Mouse (Mus musculus) T-cell, adult 2 months (primary cell): ENCODE measurements around the gene Tsga10ip.
"Not testable (repeated sequence)": the region's sequence is repeated elsewhere in the genome, so short reads cannot be mapped to it uniquely, and the experiment has no call there.

Experiments used
- DNase-seq: peaks from one replicate; pipeline ENCODE4 v3.0.0; 2022; ENCODE audit warnings: low spot score

The Tsga10ip gene

DNA sequence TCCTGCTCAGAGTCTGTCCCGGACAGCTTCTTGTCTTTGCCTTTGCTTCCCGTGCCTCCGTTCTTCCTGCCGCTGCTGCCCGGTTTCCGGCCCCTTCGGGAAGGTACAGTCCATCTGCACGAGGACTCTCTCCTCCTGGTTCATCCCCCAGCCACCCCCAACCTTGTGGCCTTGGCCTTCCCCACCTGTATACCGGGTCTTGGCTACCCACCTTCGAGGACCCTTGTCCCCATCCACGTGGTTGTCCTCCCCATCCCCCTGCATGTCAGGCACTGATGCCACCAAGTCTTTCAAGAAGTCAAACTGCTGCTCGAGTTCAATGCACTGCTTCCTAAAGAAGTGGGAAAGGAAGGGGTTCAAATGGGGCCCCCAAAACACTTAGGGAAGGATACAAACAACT, 21.2 kb upstream of the Tsga10ip start:
- DNase-seq: no peak

DNA sequence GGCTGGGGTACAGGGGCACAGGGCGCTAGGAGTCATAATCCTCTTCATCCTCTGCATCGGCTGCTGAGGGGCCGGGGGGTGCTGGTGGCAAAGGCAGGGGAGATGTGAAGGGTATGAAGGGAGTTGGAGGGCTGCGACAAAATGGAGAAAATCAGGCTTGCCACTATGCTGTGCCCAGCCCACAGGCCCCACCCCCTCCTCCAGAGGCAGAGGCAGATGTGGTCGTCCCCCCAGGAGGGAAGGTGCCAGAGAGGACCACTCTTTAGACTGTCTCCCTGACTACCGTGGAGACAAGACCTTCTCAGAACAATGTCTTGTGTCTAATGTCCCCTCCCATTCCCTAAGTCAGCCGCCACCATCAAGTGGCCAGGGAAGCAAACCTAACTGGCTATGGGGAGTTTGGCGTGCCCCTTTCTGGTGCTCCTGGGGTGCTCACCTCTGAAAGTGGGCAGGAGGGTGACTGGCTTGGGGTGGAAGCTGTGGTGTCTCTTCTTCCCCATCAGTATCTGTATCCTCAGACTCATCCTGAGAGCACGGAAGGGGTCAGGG, 20.6 kb upstream of the Tsga10ip start:
- no peak for DNase-seq

GRCm38 (mm10) chr19:5422267-5422666, 19.9 kb upstream of the Tsga10ip start:
- DNase-seq: no peak

- no peak for DNase-seq
These were observed 19.5 kb upstream of the Tsga10ip start for GRCm38 (mm10) chr19:5421784-5422183.

DNA sequence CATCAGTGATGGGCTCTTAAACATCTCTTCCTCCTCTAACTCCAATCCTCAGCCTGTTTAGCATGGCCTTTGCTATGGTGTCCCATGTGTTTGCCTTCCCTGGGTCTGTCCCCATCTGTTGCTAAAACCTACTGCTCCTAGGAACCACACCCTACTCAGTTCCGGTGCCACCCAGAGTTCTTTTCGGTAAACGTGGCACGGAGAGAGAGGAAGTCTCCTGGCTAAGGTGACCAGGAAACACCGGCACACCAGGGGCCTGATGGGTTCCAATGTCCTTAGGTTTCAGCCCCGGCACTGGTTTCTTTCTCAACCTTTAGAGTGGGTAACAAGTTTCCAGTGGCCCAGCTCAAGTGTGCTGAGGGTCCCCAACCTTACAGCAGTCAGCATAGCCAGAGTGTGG, 18.3 kb upstream of the Tsga10ip start:
- DNase-seq: no peak

DNA sequence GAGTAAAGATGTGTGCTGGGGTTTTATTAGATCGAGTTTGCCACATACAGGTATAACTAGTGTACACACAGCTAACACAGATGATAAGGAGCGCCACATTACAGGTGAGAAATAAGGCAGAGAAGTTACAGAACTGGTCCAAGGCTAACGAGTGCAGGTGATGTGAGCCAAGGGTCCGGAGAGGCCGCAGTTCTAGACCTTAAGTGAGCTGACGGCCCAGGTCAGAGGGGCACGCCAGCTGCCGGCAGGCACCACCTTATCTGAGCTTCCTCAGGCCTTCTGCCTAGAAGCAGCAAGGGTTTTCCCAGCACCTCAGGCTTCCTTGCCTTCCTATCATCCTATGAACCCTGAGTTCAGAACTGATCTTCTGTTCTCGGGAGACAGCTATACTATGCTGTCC, 17.3 kb upstream of the Tsga10ip start:
- DNase-seq: no peak

DNA sequence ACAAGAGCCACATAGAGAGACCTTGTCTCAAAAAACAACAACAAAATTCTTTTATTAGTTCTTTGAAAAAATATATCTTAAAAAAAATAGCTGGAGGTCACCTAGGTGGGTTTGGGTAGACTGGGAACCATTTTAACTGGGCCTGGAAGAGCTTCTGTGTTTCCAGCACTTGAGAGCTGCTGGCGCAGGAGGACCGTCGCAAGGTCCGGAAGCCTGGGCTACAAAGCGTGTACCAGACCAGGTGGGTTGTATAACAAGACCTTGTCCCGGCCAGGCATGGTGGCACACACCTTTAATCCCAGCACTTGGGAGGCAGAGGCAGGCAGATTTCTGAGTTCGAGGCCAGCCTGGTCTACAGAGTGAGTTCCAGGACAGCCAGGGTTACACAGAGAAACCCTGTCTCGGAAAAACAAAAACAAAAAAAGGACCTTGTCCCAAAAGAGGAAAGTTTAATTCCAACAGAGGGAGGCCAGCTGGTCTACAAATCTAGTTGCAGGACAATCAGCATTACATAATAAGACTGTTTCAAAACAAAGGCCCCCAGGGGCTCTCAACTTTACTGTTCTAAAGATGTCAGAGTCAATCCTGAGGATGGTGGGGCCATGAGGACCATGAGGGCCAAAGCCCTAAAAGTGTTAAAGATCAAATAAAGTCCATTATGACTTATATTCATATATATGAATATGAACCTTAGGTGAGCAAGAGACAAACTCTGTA, 16.6 kb upstream of the Tsga10ip start:
- no peak for DNase-seq

GRCm38 (mm10) chr19:5414534-5414957, 12.2 kb upstream of the Tsga10ip start:
- DNase-seq: no peak

GRCm38 (mm10) chr19:5413840-5414239, 11.5 kb upstream of the Tsga10ip start:
- DNase-seq: no peak

DNA sequence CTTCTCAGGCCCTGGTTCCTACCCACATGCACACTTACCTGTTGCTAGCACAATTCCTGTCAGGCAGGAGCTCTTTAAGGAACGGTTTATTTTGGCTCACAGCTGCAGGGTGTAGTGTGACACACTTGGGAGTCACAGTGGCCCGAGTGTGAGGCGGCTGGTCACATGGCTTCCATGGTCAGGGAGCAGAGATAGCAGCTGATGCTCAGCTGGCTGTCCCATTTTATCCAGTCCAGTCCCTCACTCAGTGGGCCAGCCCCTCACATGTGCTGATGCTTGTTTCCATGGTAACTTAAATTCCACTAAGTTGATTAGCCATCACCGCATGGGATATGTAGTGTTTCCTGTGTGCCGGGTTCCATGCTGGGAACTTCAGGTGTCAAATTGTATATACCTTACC, 9.6 kb upstream of the Tsga10ip start:
- no peak for DNase-seq

- DNase-seq: no peak
These were observed 8.3 kb upstream of the Tsga10ip start for GRCm38 (mm10) chr19:5410641-5411040.

DNA sequence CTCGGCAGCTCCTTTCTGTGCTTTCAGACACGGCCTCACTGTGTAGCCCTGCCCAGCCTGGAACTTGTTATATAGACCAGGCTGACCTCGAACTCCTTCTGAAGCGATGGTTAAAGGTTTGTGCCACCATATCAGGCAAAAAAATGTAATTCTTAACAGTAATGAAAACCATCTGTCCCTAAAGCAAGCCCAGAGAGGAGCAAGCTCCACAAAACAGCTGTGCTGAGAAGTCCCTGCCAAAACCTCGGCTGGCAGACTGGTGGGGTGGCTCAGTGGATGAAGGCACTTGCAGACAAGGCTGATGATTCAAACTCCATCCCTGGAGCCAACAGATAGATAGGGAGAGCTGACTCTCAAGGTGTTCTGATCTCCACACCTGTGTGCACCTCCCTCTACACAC, 6.7 kb upstream of the Tsga10ip start:
- no peak for DNase-seq

GRCm38 (mm10) chr19:5408057-5409001, 6.0 kb upstream of the Tsga10ip start:
- DNase-seq: no peak

DNA sequence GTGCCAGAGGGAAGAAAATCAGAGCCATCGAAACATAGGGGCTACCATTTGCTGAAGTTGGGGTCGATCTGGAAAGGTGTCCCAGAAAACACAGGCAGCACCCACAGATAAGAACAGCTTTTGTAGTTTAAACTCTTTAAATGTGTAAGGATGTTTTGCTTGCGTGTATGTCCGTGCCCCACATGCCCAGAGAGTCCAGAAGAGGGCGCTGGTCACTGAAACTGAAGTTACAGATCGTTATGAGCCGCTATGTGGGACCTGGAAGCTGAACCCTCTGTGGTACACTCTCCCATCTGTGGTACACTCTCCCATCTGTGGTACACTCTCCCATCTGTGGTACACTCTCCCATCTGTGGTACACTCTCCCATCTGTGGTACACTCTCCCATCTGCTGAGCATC, 4.8 kb upstream of the Tsga10ip start:
- DNase-seq: peak; percentile 73

DNA sequence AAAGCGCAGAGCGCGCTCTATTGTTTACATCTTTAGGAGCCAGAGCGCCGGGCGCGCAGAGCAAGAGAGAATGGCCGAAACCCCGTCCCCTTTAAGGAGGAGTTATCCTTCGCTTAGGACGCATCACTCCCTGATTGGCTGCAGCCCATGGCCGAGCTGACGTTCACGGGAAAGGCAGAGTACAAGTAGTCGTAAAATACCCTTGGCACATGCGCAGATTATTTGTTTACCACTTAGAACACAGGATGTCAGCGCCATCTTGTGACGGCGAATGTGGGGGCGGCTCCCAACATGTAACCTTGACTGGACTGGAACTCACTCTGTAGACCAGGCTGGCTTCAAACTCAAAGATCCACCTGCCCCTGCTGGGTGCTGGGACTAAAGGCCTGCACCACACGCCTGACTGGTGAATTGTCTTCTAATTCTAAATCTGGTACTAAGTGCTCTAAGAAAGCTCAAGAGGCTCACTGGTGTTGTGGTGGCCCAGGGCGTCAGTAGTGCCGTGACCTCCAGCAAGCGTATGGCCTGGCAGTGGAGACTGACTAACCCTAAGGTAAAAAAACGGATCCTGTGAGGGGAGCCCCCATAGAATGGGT, 4.3 kb upstream of the Tsga10ip start:
- DNase-seq: peak; percentile 76

DNA sequence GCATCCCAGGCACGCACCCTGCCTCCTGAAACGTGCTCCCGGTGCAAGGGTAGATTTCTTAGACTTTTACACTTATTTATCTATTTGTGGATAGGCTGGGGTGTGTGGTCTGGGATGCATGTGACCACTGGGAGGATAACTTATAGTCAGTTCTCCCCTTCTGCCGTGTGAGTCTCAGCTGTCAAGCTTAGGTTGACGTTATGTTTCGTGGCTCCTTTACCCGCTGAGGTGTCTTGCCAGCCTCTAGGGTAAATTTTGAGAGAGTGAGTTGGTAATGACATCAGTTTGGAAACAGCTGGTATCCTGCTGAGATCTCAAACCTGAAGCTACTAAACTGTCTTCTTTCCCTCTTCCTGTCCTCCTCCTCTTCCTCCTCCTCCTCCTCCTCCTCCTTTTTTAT, 3.6 kb upstream of the Tsga10ip start:
- peak; percentile 62 for DNase-seq

GRCm38 (mm10) chr19:5401073-5401472, 1.3 kb downstream of the Tsga10ip start:
- DNase-seq: not testable (repeated sequence)

DNA sequence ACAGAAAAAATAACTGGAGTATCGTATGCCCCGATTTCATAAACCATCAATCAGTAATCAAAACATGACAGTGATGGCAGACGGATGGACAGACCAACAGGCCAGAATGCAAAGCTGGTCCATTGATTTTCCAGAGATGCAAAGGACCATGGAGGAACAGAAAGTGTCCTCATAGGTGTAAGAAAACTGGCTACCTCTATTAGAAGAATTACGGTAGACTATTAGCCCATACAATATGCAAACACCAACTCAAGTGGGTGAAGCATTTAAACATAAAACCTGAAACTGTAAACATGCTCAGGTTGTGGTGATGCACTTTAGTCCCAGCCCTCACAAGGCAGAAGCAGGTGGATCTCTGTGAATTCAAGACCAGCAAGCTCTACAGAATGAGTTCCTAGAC, 7.0 kb downstream of the Tsga10ip start:
- DNase-seq: no peak

- DNase-seq: no peak
These were observed 8.2 kb downstream of the Tsga10ip start for GRCm38 (mm10) chr19:5394168-5394567.

GRCm38 (mm10) chr19:5392892-5393291, 9.4 kb downstream of the Tsga10ip start:
- DNase-seq: no peak

DNA sequence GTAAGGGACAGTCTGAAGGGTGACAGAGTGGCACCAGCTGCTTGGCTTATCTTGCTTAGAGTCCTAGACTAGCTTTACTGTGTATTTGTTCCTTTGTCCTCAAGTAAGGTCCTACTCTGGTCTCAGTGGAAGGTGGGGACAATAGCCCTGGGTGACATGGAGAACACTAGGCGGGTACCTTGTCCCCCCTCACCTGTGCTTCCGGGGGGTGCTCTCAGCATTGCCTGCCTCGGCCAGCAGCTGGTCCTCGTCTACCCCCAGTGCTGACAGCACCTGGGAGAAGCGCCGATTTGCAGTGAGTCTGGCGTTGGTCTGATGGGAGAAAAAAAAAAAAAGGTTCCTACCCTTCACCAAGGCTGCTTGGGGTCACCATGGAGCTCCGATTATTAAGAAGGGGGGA, 11.9 kb downstream of the Tsga10ip start:
- no peak for DNase-seq

- peak; percentile 88 for DNase-seq
These were observed 12.7 kb downstream of the Tsga10ip start for GRCm38 (mm10) chr19:5389647-5390046.
